Mouse (Mus musculus) liver, embryonic 14.5 days (tissue): ENCODE measurements around the gene Hspb6. TPM values are rescaled to one million over a fixed set of nuclear protein-coding genes. Genes with fewer than 3 reads are reported as not detected.

Experiments used
- ATAC-seq: fragments of 200-750 bp; cut with Nextera tagmentation; 2 replicates; pipeline ENCODE4 v1.8.0; 2017; ENCODE audit warnings: moderate number of reproducible peaks, mild to moderate bottlenecking, moderate library complexity; ENCODE audit not compliant: insufficient read depth
- DNase-seq, 3 experiments: peaks; one replicate each; pipeline ENCODE4 v3.0.0-alpha.2; 2012 to 2013; ENCODE audit warnings: low read depth in 3 of 3, low spot score in 3 of 3
- H3K27ac ChIP-seq: fragments of 300-500 bp; sonication (generic); 2 replicates; pipeline ENCODE4 v1.5.1; 2014; ENCODE audit warnings: moderate library complexity, mild to moderate bottlenecking, control low read depth, inconsistent platforms
- H3K27me3 ChIP-seq: fragments of 300-500 bp; sonication (generic); 2 replicates; pipeline ENCODE4 v1.6.1; 2014; ENCODE audit warnings: mild to moderate bottlenecking, low read length, moderate library complexity; ENCODE audit not compliant: control insufficient read depth, insufficient read depth
- H3K36me3 ChIP-seq: fragments of 300-500 bp; sonication (generic); replicated peaks from 2 replicates; pipeline ENCODE4 v1.6.1; 2014; ENCODE audit warnings: low read depth; ENCODE audit not compliant: control insufficient read depth, insufficient read depth
- H3K4me1 ChIP-seq, 2 experiments: fragments of 200-500 bp in 1 of 2; fragments of 300-500 bp in 1 of 2; sonication (generic) in 1 of 2; replicated peaks; 2 replicates each; pipeline ENCODE4 v1.6.1; 2012 to 2014; ENCODE audit warnings: antibody characterized with exemption in 1 of 2, inconsistent platforms in 1 of 2, low read length in 1 of 2; ENCODE audit not compliant: control insufficient read depth in 2 of 2, insufficient read depth in 2 of 2
- H3K4me2 ChIP-seq: fragments of 300-500 bp; sonication (generic); 2 replicates; pipeline ENCODE4 v1.6.1; 2014; ENCODE audit warnings: low read depth, mild to moderate bottlenecking, control low read depth, moderate library complexity
- H3K4me3 ChIP-seq, 2 experiments: fragments of 200-500 bp in 1 of 2; fragments of 300-500 bp in 1 of 2; sonication (generic) in 1 of 2; 2 replicates each; pipeline ENCODE4 v1.5.1; 2012 to 2014; ENCODE audit warnings: low read depth in 2 of 2, low read length in 2 of 2, mild to moderate bottlenecking in 2 of 2, control low read depth in 1 of 2, inconsistent platforms in 1 of 2, moderate library complexity in 1 of 2; ENCODE audit not compliant: insufficient read depth in 1 of 2
- H3K9ac ChIP-seq: fragments of 300-500 bp; sonication (generic); replicated peaks from 2 replicates; pipeline ENCODE4 v1.6.1; 2014; ENCODE audit warnings: mild to moderate bottlenecking, control low read depth, moderate library complexity
- H3K9me3 ChIP-seq: fragments of 300-500 bp; sonication (generic); 2 replicates; pipeline ENCODE4 v1.6.1; 2016; ENCODE audit warnings: low read length, mixed read lengths; ENCODE audit not compliant: control insufficient read depth
- CTCF ChIP-seq: IDR thresholded peaks from 2 replicates; pipeline ENCODE4 v1.5.1; 2016; ENCODE audit warnings: antibody characterized with exemption, low read depth, control low read depth
- EP300 ChIP-seq: IDR thresholded peaks from 2 replicates; pipeline ENCODE4 v1.6.1; 2016; ENCODE audit warnings: antibody characterized with exemption, low read depth
- WGBS: fragments of 180-500 bp; shearing (Covaris S2); extraction: QIAGEN DNeasy Blood & Tissue Kit; methylation state at CpG from one replicate; pipeline ENCODE4 v1.1.7; 2014; ENCODE audit not compliant: insufficient replicate concordance; 5-methylcytosine and 5-hydroxymethylcytosine counted together
- polyA plus RNA-seq, 2 experiments: library from polyadenylated mRNA; depleted of rRNA in 1 of 2; stranded (reverse) in 1 of 2; unstranded in 1 of 2; fragments of >200 nt; fragmentation: Nextera tagmentation in 1 of 2; extraction: Ambion mirVana in 1 of 2; gene quantifications; 2 replicates each; pipeline versions ENCODE4 v1.2.1 to v1.2.3; 2012 to 2014

The Hspb6 gene
- polyA plus RNA-seq, 2 experiments = 3.6 to 4.2 TPM

GRCm38 (mm10) chr7:30562526-30563116 lies 10.6 kb downstream of the Hspb6 start:
- H3K27me3 ChIP-seq = no peaks in the 10 kb centered on the region
- H3K4me2 ChIP-seq = peak overlapping the region; percentile 91
- H3K9me3 ChIP-seq = no peaks in the 10 kb centered on the region
- ATAC-seq (no peak), DNase-seq (peak in 1 of 3 experiments; percentile 19)
- 0 out of 2 replicates have a peak, but pooled peaks cover 2% of the 10 kb centered on the region for H3K36me3 ChIP-seq
- peak overlapping the region; percentile 69 for H3K27ac ChIP-seq
- peak overlapping the region; percentile 77 for H3K9ac ChIP-seq
- H3K4me3 ChIP-seq = peak overlapping the region; percentile 67 to 99
- WGBS = 0% methylated on average over 27 of the region's 27 CpGs
- TF ChIP-seq CTCF (no peak), EP300 (no peak)
- peaks cover 12 to 17% of the 10 kb centered on the region in 2 experiments for H3K4me1 ChIP-seq

GRCm38 (mm10) chr7:30563117-30563905 lies 11.3 kb downstream of the Hspb6 start, which contains the start of the genes U2af1l4, Gm49396 and Psenen:
Gene U2af1l4, plus strand, starts transcription at chr7:30563301.
Gene Gm49396, plus strand, starts transcription at chr7:30563344.
Gene Psenen, minus strand, starts transcription at chr7:30563627.
- TF ChIP-seq EP300 = no peak
- TF ChIP-seq CTCF = peak; percentile 34; the same call in 1 of the 2 replicates
- under 1% methylated on average over 45 of the region's 45 CpGs for WGBS
- peak; percentile 96 to 97 (median 97) for DNase-seq
- peaks cover 10 to 15% of the 10 kb centered on the region in 2 experiments for H3K4me1 ChIP-seq
- peaks cover 2% of the 10 kb centered on the region for H3K36me3 ChIP-seq
- H3K4me2 ChIP-seq = peak within 1 kb of the TSS; percentile 91
- ATAC-seq = peak; percentile 82
- H3K9me3 ChIP-seq = no peaks in the 10 kb centered on the region
- H3K9ac ChIP-seq = peak within 1 kb of the TSS; percentile 77
- peak within 1 kb of the TSS; percentile 67 to 99 for H3K4me3 ChIP-seq
- no peaks in the 10 kb centered on the region for H3K27me3 ChIP-seq
- peak within 1 kb of the TSS; percentile 73 for H3K27ac ChIP-seq

- peaks cover 7% of the 10 kb centered on the region for H3K36me3 ChIP-seq
- no peak overlapping the region; the same call in 1 of the 2 replicates for H3K27ac ChIP-seq
- DNase-seq = peak in 1 of 3 experiments; percentile 22
- 22% methylated on average over 6 of the region's 6 CpGs for WGBS
- peak overlapping the region; percentile 67 to 94 for H3K4me3 ChIP-seq
- H3K9ac ChIP-seq = peak overlapping the region; percentile 4
- no peaks in the 10 kb centered on the region for H3K27me3 ChIP-seq
- no peak for TF ChIP-seq CTCF
- no peak for TF ChIP-seq EP300
- no peak for ATAC-seq
- H3K4me1 ChIP-seq = peaks cover 5 to 10% of the 10 kb centered on the region in 2 experiments; a peak in 3 of 4 replicates
- H3K4me2 ChIP-seq = peak overlapping the region; percentile 91
- no peaks in the 10 kb centered on the region for H3K9me3 ChIP-seq
Measured at GRCm38 (mm10) chr7:30563906-30564280, 11.9 kb downstream of the Hspb6 start.

- TF ChIP-seq EP300 (no peak), CTCF (no peak)
- Histone ChIP-seq H3K4me2 (peak within 1 kb of the TSS; percentile 91), H3K27me3 (no peaks in the 10 kb centered on the region), H3K36me3 (peaks cover 19% of the 10 kb centered on the region), H3K4me1 (peaks cover 3 to 10% of the 10 kb centered on the region in 2 experiments; a peak in 3 of 4 replicates), H3K9ac (no peak within 1 kb of the TSS), H3K9me3 (no peaks in the 10 kb centered on the region), H3K4me3 (no peak within 1 kb of the TSS), H3K27ac (no peak within 1 kb of the TSS)
- ATAC-seq (no peak), DNase-seq (no peak)
- 83% methylated on average over 12 of the region's 12 CpGs for WGBS
Measured at GRCm38 (mm10) chr7:30564970-30565571, 13.1 kb downstream of the Hspb6 start, which contains the start of gene Igflr1. Gene Igflr1, plus strand, starts transcription at chr7:30565427.
